Mouse (Mus musculus) stomach, embryonic 14.5 days (tissue): ENCODE measurements around the gene Khdc4. TPM values are rescaled to one million over a fixed set of nuclear protein-coding genes. Genes with fewer than 3 reads are reported as not detected.
A peak's percentile ranks its signal among the peaks of the same experiment; 100 is the strongest.

Experiments
- ATAC-seq: fragments of 200-750 bp; cut with Nextera tagmentation; 2 replicates; pipeline ENCODE4 v1.8.0; 2017; ENCODE audit warnings: low read depth, moderate TSS enrichment; ENCODE audit not compliant: insufficient number of reproducible peaks, insufficient read depth, low FRiP score
- H3K27ac ChIP-seq: fragments of 300-500 bp; sonication (generic); 2 replicates; pipeline ENCODE4 v1.5.1; 2014; ENCODE audit warnings: mild to moderate bottlenecking, low read length, moderate library complexity, mixed read lengths
- H3K27me3 ChIP-seq: fragments of 300-500 bp; sonication (generic); 2 replicates; pipeline ENCODE4 v1.6.1; 2014; ENCODE audit warnings: low read length, control low read depth, mixed read lengths; ENCODE audit not compliant: control insufficient read depth, insufficient read depth
- H3K36me3 ChIP-seq: fragments of 300-500 bp; sonication (generic); 2 replicates; pipeline ENCODE4 v1.6.1; 2014; ENCODE audit warnings: mild to moderate bottlenecking, control low read depth, low read length, moderate library complexity, mixed read lengths; ENCODE audit not compliant: control insufficient read depth, insufficient read depth
- H3K4me1 ChIP-seq: fragments of 300-500 bp; sonication (generic); 2 replicates; pipeline ENCODE4 v1.6.1; 2014; ENCODE audit warnings: low read length, control low read depth, mixed read lengths; ENCODE audit not compliant: control insufficient read depth, insufficient read depth
- H3K4me2 ChIP-seq: fragments of 300-500 bp; sonication (generic); replicated peaks from 2 replicates; pipeline ENCODE4 v1.6.1; 2014; ENCODE audit warnings: low read depth, low read length, control low read depth
- H3K4me3 ChIP-seq: fragments of 300-500 bp; sonication (generic); 2 replicates; pipeline ENCODE4 v1.5.1; 2014; ENCODE audit warnings: low read depth, low read length, control low read depth
- H3K9ac ChIP-seq: fragments of 300-500 bp; sonication (generic); replicated peaks from 2 replicates; pipeline ENCODE4 v1.6.1; 2014; ENCODE audit warnings: low read depth, mild to moderate bottlenecking, control low read depth, low read length, moderate library complexity, mixed read lengths
- H3K9me3 ChIP-seq: fragments of 300-500 bp; sonication (generic); 2 replicates; pipeline ENCODE4 v1.6.1; 2016; ENCODE audit warnings: low read depth, low read length, control low read depth; ENCODE audit not compliant: control insufficient read depth
- WGBS: fragments of 180-500 bp; shearing (Covaris S2); extraction: QIAGEN DNeasy Blood & Tissue Kit; methylation state at CpG from one replicate; pipeline ENCODE4 v1.1.7; 2014; 5-methylcytosine and 5-hydroxymethylcytosine counted together
- polyA plus RNA-seq: library from polyadenylated mRNA; unstranded; fragments of >200 nt; fragmentation: Nextera tagmentation; extraction: Ambion mirVana; gene quantifications from 2 replicates; pipeline ENCODE4 v1.2.1, GENCODE M21; 2014

The Khdc4 gene
- 81.9 and 90.4 TPM in 2 replicates for polyA plus RNA-seq

DNA sequence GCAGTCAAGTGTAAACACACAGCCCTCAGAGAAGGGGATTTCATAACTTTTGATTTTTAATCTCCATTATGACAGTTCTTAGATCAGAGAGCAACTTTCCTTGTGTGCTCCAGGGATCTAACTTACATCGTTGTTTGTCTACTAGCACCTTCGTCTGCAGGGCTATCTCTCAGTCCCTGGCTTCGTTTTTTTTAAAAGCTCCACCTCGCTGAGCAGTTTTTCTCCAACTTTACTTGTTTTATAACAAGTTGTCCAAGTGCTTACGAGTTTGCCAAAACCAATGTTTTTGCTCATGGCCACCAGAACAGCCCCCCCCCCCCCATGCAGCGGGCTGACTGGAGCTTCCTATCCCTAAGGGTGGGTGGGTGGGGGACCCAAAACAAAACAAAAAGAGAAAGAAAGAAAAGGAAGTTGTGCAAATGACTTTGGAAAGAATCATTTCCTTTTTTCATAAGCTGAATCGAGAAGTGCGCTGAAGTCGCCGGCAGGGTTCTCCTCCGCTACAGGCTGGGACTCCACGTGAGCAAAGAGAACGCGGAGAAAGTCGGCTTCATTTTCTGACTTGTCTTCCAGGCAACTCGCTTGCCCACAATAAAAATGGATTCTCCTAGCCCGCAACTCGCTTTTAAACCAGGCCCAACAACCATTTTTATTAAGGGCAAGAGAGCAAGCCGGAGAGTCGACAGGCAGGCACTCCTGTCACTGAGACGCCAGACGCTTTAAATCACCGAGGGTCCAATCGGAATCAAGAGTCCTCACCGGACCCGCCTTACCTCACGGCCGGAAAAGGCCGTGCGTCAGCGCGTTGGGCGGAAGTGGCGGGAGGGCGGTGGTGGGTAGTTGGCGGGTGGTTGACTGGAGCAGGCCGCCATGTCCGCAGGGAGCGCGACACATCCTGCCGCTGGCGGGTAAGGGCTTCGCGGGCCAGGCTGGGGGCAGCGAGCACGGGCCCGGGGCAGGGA lies at the start of gene Khdc4:
TSS of gene Khdc4 (plus strand) at position 824 of the 962 bp plus-strand sequence.
- peaks cover 11% of the 10 kb centered on the region for H3K4me1 ChIP-seq
- peak; percentile 97 for ATAC-seq
- peak within 1 kb of the TSS; percentile 94 for H3K9ac ChIP-seq
- under 1% methylated on average over 47 of the region's 47 CpGs for WGBS
- no peaks in the 10 kb centered on the region for H3K9me3 ChIP-seq
- no peaks in the 10 kb centered on the region for H3K27me3 ChIP-seq
- peaks cover 23% of the 10 kb centered on the region for H3K36me3 ChIP-seq
- H3K4me2 ChIP-seq = peak within 1 kb of the TSS; percentile 83
- H3K27ac ChIP-seq = peak within 1 kb of the TSS; percentile 98
- peak within 1 kb of the TSS; percentile 89 for H3K4me3 ChIP-seq

DNA sequence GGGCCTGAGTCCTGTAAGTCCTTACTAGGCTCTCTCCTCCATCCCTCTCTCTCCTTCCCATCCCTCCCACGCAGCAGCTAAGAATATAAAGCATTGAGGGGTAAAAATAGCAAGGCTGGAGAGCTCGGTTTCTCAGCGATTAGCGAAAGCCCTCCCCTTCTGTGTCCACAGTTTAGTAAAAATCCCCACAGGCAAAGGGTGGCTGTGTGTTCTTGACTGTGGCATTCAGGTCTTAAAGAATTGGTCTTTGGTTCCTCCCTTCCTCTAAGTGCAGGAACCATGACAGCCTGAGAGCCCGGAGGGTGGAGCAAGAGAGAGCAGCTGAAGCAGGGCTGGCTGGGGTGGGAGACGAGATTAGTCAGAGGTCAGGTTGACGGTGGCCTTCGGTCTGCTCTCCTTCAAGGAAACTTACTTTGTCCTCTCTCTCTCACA lies 49.0 kb upstream of the Khdc4 start:
- Histone ChIP-seq H3K4me2 (no peak overlapping the region), H3K9me3 (no peaks in the 10 kb centered on the region), H3K27me3 (no peaks in the 10 kb centered on the region), H3K27ac (no peak overlapping the region), H3K4me3 (no peak overlapping the region), H3K9ac (no peak overlapping the region), H3K36me3 (peaks cover 81% of the 10 kb centered on the region), H3K4me1 (no peaks in the 10 kb centered on the region)
- WGBS = 92% methylated on average over 8 of the region's 8 CpGs
- ATAC-seq = no peak

DNA sequence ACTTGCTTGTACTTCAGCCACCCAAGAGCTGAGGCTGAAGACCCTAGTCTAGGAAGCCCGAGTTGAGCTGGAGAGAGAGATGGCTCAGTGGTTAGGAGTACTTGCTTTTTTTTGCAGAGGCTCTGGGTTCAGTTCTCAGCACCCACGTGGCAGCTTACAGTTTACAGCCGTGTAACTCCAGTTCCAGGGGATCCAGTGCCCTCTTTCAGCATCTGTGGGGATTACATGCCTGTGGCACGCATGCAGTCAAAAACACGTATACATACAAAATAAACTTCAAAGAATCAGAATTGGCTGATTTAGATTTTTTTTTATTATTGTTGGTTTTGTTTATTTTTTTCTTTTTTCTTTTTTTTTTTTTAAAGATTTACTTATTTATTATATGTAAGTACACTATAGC lies 48.5 kb upstream of the Khdc4 start:
- H3K27ac ChIP-seq = no peak overlapping the region
- 93% methylated on average over 5 of the region's 5 CpGs for WGBS

DNA sequence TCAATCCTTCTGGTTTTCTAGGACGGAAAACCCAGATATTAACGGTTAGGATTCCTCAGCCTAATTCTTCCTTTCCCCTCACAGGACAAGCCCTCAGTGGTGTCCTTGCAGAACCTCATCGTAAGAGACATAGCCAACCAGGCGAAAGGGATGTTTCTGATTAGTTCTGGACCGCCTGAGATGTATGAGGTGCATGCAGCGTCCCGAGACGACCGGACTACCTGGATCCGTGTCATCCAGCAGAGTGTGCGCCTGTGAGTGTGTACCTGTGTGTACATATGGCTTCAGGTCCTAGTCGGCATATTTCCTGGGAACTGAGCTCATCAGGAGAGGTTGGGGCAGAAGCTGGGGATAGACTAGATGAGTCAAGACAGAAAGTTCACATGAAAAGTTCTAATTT lies 46.4 kb upstream of the Khdc4 start:
- no peaks in the 10 kb centered on the region for H3K27me3 ChIP-seq
- ATAC-seq = no peak
- H3K36me3 ChIP-seq = peaks cover 80% of the 10 kb centered on the region
- H3K4me3 ChIP-seq = no peak overlapping the region
- no peak overlapping the region for H3K4me2 ChIP-seq
- H3K27ac ChIP-seq = no peak overlapping the region
- no peaks in the 10 kb centered on the region for H3K9me3 ChIP-seq
- no peaks in the 10 kb centered on the region for H3K4me1 ChIP-seq
- no peak overlapping the region for H3K9ac ChIP-seq
- WGBS = 95% methylated on average over 12 of the region's 12 CpGs

More for the DNA sequence above, 48.5 kb upstream of the Khdc4 start:
- no peaks in the 10 kb centered on the region for H3K9me3 ChIP-seq
- no peak overlapping the region for H3K4me2 ChIP-seq
- no peaks in the 10 kb centered on the region for H3K4me1 ChIP-seq
- peaks cover 80% of the 10 kb centered on the region for H3K36me3 ChIP-seq
- H3K4me3 ChIP-seq = no peak overlapping the region
- ATAC-seq = no peak
- no peak overlapping the region for H3K9ac ChIP-seq
- no peaks in the 10 kb centered on the region for H3K27me3 ChIP-seq

DNA sequence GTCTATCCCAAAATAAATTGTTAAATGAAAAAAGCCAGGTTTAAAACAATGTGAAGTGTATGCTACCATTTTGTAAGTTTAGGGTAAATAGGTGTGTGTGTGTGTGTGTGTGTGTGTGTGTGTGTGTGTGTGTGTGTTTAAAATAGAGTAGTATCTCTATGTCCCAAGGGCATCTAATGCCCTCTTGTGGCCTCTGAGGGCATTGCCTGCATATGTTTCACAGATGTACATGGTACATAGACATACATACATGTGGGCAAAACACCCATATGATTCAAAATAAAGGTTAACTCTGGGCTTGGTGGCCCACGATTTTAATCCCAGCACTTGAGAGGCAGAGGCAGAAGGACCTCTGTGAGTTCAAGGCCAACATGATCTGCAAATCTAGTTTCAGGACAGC lies 44.9 kb upstream of the Khdc4 start:
- H3K4me3 ChIP-seq = no peak overlapping the region
- WGBS = 76% methylated on average over 1 of the region's 1 CpGs
- no peaks in the 10 kb centered on the region for H3K27me3 ChIP-seq
- H3K27ac ChIP-seq = no peak overlapping the region
- no peaks in the 10 kb centered on the region for H3K9me3 ChIP-seq
- no peak overlapping the region for H3K4me2 ChIP-seq
- no peaks in the 10 kb centered on the region for H3K4me1 ChIP-seq
- no peak for ATAC-seq
- H3K9ac ChIP-seq = no peak overlapping the region
- H3K36me3 ChIP-seq = peaks cover 79% of the 10 kb centered on the region

DNA sequence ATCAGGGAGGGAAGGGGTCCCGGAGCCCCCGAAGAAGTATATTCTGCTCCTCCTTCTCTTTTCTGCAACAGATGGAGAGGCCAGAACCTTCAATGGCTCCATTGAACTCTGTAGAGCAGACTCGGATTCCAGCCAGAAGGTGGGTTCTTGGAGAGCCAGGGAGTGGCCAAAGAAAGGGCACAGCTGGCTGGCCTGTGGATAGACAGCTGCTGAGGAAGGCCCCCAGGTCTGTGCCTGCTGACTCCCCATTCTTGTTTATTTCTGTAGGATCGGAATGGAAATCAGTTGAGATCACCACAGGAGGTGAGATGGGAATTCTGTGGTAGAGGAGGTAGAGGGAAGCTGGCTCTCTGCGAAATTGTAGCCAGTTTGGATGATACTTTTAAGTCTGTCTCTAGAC lies 42.5 kb upstream of the Khdc4 start:
- Histone ChIP-seq H3K27ac (no peak overlapping the region), H3K27me3 (no peaks in the 10 kb centered on the region), H3K9me3 (no peaks in the 10 kb centered on the region), H3K36me3 (peaks cover 83% of the 10 kb centered on the region), H3K9ac (no peak overlapping the region), H3K4me1 (no peaks in the 10 kb centered on the region), H3K4me2 (no peak overlapping the region), H3K4me3 (no peak overlapping the region)
- ATAC-seq = no peak
- WGBS = 80% methylated on average over 5 of the region's 5 CpGs

DNA sequence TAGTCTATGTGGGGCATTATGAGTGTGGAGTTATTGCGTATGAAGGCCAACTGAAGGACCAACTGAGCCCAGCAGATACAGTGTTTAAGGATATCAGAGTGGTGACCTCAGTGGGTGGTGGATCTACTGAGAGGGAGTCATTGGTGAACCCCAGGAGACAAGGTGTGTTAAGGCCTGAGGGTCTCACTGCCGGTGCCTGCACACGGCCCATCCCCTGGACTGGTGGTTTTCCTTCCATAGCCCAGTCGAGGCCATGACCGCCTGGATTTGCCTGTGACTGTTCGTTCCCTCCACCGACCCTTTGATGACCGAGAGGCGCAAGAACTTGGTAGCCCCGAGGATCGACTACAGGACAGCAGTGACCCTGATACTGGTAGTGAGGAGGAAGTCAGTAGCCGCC lies 39.7 kb upstream of the Khdc4 start:
- WGBS = 90% methylated on average over 12 of the region's 12 CpGs
- no peaks in the 10 kb centered on the region for H3K9me3 ChIP-seq
- H3K4me1 ChIP-seq = no peaks in the 10 kb centered on the region
- H3K36me3 ChIP-seq = peaks cover 65% of the 10 kb centered on the region
- H3K27ac ChIP-seq = no peak overlapping the region
- no peaks in the 10 kb centered on the region for H3K27me3 ChIP-seq
- no peak overlapping the region for H3K4me2 ChIP-seq
- no peak overlapping the region for H3K9ac ChIP-seq
- no peak overlapping the region for H3K4me3 ChIP-seq
- no peak for ATAC-seq

DNA sequence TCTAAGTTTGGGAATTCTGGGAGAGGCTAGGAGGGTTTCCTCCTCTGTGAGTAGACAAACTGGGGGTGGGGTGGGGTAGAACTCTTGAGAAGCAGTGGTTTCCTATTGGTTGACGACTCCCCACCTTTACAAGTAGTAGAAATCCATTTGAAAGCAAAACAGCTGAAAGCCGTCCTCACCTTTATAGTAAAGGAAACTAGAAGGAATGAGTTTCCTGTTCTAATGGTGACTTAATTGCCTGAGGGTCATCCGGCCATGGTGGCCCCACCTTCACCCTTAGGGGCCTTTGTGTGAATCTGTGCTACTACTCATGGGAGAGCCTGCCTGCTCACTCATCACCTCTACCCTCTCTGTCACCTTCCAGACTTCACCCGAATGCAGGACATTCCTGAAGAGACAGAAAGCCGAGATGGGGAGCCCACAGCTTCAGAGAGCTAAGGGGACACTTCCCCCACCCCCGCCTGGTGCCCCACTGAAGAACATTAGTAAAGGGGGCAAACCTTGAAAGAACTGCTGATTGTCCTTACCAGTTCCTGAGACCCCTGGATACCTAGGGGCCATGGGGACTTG lies 39.1 kb upstream of the Khdc4 start:
- peaks cover 61% of the 10 kb centered on the region for H3K36me3 ChIP-seq
- no peaks in the 10 kb centered on the region for H3K4me1 ChIP-seq
- no peak for ATAC-seq
- WGBS = 72% methylated on average over 6 of the region's 6 CpGs
- no peak overlapping the region for H3K27ac ChIP-seq
- H3K27me3 ChIP-seq = no peaks in the 10 kb centered on the region
- H3K9me3 ChIP-seq = no peaks in the 10 kb centered on the region
- H3K4me3 ChIP-seq = no peak overlapping the region
- no peak overlapping the region for H3K9ac ChIP-seq
- H3K4me2 ChIP-seq = no peak overlapping the region
